Mouse (Mus musculus): ENCODE results near the gene Ranbp17.

- TF ChIP-seq CTCF (IDR thresholded peaks at IDR 0.05; ENCODE audit: low read depth, low read length) (no peak), GATA1 (IDR thresholded peaks at IDR 0.05; ENCODE audit: borderline replicate concordance, low read length) (no peak), TAL1 (conservative IDR thresholded peaks at IDR 0.05; ENCODE audit: low read depth, low read length) (no peak)
These were observed 27.8 kb downstream of the Ranbp17 start for GRCm38 (mm10) chr11:33485746-33486145.
